Mouse (Mus musculus) hindlimb bud, embryonic 11.5 days (tissue): Measurements from ENCODE around the gene Ccdc182.

Experiments used
- DNase-seq: peaks from one replicate; pipeline ENCODE4 v3.0.0-alpha.2; 2012; ENCODE audit warnings: low read depth, low spot score; ENCODE audit errors: extremely low spot score

Ccdc182 gene

GRCm38 (mm10) chr11:88327016-88327415 is 33.2 kb downstream of the Ccdc182 start:
- DNase-seq = no peak

DNA sequence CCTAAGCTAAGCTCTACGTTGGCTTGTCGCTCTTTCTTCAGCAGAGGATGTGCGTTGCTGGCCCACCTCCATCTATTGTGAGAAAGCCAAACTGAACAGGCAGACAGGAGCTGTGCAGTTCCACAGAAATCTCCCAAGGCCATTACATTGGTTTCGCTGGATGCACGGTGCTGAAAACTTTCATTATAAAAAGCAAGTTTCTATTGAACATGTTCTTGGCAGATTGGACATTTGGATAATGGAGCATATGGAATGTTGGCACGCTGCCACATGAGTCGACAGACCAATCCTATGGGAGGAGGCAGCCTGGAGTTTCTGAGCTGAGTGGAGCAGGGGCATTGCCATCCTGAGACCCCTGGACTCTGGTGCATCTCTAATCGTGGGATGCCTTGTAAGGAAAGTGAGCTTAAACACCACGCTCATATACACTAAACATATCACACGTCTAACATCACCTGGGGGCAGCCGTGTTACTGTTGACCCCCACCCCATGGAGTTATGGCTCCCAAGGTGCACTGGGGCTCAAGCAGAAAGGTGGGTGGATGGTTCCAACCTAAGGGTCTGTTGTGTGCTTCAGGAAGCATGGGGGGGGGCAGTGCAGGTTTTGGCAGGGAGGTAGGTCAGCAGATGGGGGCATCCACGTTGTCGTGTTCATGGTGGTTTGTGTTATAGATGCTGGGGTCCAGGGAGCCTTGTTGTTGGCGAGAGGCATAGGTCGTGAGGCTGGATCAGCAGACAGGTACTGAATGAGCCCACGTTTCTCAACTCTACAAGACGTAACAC is 35.1 kb downstream of the Ccdc182 start:
- no peak for DNase-seq

- DNase-seq = no peak
Measured at GRCm38 (mm10) chr11:88330799-88331198, 36.9 kb downstream of the Ccdc182 start.

GRCm38 (mm10) chr11:88331722-88332121 is 37.9 kb downstream of the Ccdc182 start:
- DNase-seq = no peak

- DNase-seq = peak; percentile 92
Measured at GRCm38 (mm10) chr11:88332309-88332934, 38.6 kb downstream of the Ccdc182 start.

DNA sequence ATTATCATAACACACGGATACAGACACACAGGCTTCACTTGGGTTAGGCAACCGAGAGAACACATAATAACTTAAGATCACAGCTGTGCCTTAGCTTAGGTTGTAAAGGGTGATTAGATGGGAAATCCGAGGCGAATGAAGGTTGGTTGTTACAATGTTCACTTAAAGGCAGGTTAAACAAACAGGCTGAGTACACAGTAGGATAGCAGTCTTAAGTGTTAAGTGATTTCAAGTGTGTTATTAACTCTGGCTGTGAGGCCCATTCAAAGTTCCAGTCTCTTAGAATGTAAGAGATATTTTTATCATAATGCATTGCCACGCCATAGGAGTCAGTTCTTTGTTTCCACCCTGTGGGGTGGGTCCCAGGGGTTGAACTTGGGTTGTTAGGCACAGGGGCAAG is 41.0 kb downstream of the Ccdc182 start:
- peak; percentile 16 for DNase-seq

DNA sequence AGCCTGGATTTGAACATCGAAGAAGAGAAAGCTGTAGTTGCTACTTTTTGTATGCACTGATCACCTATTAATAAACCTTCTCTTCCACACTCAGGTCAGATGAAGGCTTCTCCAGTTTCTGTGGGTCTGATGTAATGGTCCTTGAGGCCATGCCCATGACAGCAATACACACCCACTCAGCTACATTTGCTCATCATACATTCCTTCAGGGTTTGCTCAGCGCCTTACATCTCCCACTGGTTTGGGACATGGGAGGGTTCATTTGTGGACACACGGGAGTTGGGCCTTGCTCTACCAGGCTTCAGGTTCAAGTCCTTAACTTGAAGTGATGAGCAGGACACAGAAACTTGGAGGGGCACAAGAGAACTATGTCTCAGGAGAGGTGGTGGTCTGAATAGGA is 44.1 kb downstream of the Ccdc182 start:
- DNase-seq = no peak
